Mouse (Mus musculus): ENCODE results near the gene St5.

DNA sequence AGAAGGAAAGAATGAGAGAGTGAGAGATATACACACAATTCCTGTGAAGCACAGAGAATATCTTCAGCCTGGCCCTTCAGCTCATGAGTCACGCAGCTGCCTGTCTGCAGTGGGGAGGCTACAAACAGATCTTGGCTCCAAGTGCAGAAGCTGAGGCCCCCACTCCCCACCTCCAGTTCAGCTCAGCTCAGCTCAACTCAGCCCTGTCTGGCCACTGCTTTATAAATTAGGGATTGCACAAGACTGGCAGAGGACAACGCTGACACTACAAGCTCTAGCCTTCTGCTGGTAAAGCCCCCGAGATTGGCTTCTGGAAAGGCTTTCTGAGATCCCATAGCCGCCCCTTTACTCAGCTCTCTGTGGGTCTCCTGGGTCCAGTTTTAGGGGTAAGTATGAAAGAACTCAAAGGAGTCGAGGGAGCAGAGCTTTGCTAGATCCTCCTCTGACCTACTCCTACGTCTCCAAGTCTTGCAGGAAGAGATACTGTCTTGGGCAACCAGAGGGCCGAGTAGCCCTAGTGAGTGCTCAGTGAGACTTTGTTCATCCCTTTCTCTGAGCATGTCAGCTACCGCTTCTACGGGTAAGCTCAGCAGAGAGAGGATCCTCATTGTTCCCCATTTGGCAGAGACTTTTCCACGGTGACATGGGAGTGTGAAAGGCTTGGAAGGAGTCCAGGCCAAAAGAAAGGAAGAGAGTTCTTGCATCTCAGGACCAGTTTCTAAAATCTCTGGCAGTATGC lies 158.0 kb downstream of the St5 start:
- TF ChIP-seq POLR2A (IDR thresholded peaks at IDR 0.05; ENCODE audit: borderline replicate concordance, control insufficient read depth, low read depth, low read length): no peak
- TF ChIP-seq CTCF (IDR thresholded peaks at IDR 0.05; ENCODE audit: control insufficient read depth, insufficient read depth, low read length): no peak

Measured in bone marrow, adult 2 months (tissue).